Mouse (Mus musculus): ENCODE measurements at regions not wholly inside any gene's neighbourhood (a gene's known extent, or its start where the extent isn't known, plus 50 kb on each side); places are given as distances from the start of the nearest gene placed in this dataset.

GRCm38 (mm10) chr7:139741246-139741903 is 57.8 kb upstream of the Cfap46 start:
- H3K4me1 ChIP-seq (ENCODE audit: control insufficient read depth, insufficient read depth, low read length): peaks cover 4% of the 10 kb centered on the region
- H3K27ac ChIP-seq (ENCODE audit: insufficient read depth, low read length): no peak overlapping the region
- H3K4me3 ChIP-seq (ENCODE audit: insufficient read depth, low read length): no peak overlapping the region
- TF ChIP-seq POLR2A (IDR thresholded peaks at IDR 0.05; ENCODE audit: extremely low read depth, insufficient read depth, low read length) (no peak), CTCF (IDR thresholded peaks at IDR 0.05; ENCODE audit: extremely low read depth, insufficient read depth, low read length) (no peak)

GRCm38 (mm10) chr7:139746803-139747202 is 63.2 kb upstream of the Cfap46 start:
- H3K27ac ChIP-seq (ENCODE audit: insufficient read depth, low read length): no peak overlapping the region

GRCm38 (mm10) chr7:139747290-139748067 is 63.9 kb upstream of the Cfap46 start:
- Histone ChIP-seq H3K27ac (ENCODE audit: insufficient read depth, low read length) (no peak overlapping the region), H3K4me3 (ENCODE audit: insufficient read depth, low read length) (no peak overlapping the region), H3K4me1 (ENCODE audit: control insufficient read depth, insufficient read depth, low read length) (no peaks in the 10 kb centered on the region)
- no peak for TF ChIP-seq CTCF (IDR thresholded peaks at IDR 0.05; ENCODE audit: extremely low read depth, insufficient read depth, low read length)
- no peak for TF ChIP-seq POLR2A (IDR thresholded peaks at IDR 0.05; ENCODE audit: extremely low read depth, insufficient read depth, low read length)

More at GRCm38 (mm10) chr7:139746803-139747202, 63.2 kb upstream of the Cfap46 start:
- 0 out of 2 replicates have a peak, but pooled peaks have one; percentile 19 for TF ChIP-seq CTCF (IDR thresholded peaks at IDR 0.05; ENCODE audit: extremely low read depth, insufficient read depth, low read length)
- no peak for TF ChIP-seq POLR2A (IDR thresholded peaks at IDR 0.05; ENCODE audit: extremely low read depth, insufficient read depth, low read length)
- peaks cover 1% of the 10 kb centered on the region; the same call in 1 of the 2 replicates for H3K4me1 ChIP-seq (ENCODE audit: control insufficient read depth, insufficient read depth, low read length)
- H3K4me3 ChIP-seq (ENCODE audit: insufficient read depth, low read length): no peak overlapping the region

DNA sequence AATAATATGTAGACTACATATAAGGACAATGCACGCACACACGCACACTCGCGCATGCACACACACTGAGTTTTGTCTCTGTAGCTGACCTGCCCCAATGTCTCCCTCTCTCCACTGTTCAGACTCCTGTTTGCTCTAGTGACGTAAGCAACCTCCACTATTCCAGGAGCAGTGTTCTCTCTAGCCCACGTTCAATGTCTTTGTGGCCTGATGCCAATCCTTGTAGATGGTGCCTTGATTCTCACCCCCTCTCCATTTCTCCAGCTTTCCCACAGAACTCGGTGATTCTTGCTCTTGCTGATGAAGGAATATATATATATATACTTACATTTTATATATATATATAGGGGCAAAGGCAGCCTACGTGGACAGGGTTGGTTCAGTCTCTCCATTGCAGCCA is 71.4 kb upstream of the Cfap46 start:
- no peak for TF ChIP-seq CTCF (IDR thresholded peaks at IDR 0.05; ENCODE audit: extremely low read depth, insufficient read depth, low read length)
- no peak for TF ChIP-seq POLR2A (IDR thresholded peaks at IDR 0.05; ENCODE audit: extremely low read depth, insufficient read depth, low read length)
- Histone ChIP-seq H3K4me1 (ENCODE audit: control insufficient read depth, insufficient read depth, low read length) (no peaks in the 10 kb centered on the region), H3K4me3 (ENCODE audit: insufficient read depth, low read length) (no peak overlapping the region), H3K27ac (ENCODE audit: insufficient read depth, low read length) (no peak overlapping the region)

DNA sequence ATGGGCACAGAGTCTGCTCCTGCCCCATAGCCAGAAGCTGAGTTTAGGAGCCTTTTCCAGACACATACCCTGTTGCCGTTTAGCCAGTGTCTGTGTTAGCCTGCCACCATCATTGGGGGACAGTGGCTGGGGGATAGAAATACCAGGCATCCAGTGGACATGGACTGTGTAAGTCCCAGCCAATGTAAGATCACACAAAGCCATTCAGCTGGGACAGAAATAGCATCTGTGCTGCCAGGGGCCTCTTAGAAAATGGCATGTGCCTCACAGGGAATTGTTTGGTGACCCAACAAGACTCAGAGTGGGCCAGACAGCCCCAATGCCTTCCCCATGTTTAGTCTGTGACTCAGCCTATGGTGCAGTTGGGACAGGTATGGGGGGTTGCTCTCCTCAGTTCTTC is 71.5 kb upstream of the Adgra1 start:
- H3K4me3 ChIP-seq (ENCODE audit: insufficient read depth, low read length): no peak overlapping the region
- H3K4me1 ChIP-seq (ENCODE audit: control insufficient read depth, insufficient read depth, low read length): peaks cover 5% of the 10 kb centered on the region
- TF ChIP-seq CTCF (IDR thresholded peaks at IDR 0.05; ENCODE audit: extremely low read depth, insufficient read depth, low read length) (no peak), POLR2A (IDR thresholded peaks at IDR 0.05; ENCODE audit: extremely low read depth, insufficient read depth, low read length) (no peak)
- H3K27ac ChIP-seq (ENCODE audit: insufficient read depth, low read length): no peak overlapping the region

DNA sequence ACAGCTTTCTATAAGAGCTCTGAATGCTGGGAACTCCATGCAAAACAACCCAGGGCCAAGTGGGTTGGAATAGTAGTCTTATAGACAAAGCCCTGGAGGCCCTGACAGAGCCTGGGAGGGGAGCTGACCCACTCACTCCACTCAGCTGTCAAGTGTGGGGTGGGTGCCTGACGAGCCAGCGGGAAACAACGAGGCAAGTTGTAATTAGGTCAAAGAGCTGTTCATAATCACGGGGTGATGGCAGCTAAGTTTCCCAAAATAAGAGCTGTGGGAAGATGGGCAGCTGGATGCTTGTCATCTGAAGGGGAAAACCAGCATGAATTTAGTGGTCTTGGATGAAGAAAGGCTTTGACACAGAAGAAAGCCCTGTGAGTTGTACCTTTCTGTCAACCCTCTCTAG is 70.7 kb upstream of the Adgra1 start:
- H3K27ac ChIP-seq (ENCODE audit: insufficient read depth, low read length): no peak overlapping the region
- H3K4me3 ChIP-seq (ENCODE audit: insufficient read depth, low read length): no peak overlapping the region
- TF ChIP-seq CTCF (IDR thresholded peaks at IDR 0.05; ENCODE audit: extremely low read depth, insufficient read depth, low read length) (no peak), POLR2A (IDR thresholded peaks at IDR 0.05; ENCODE audit: extremely low read depth, insufficient read depth, low read length) (no peak)

GRCm38 (mm10) chr7:139766296-139766695 is 67.7 kb upstream of the Adgra1 start:
- Histone ChIP-seq H3K27ac (ENCODE audit: insufficient read depth, low read length) (no peak overlapping the region), H3K4me3 (ENCODE audit: insufficient read depth, low read length) (no peak overlapping the region), H3K4me1 (ENCODE audit: control insufficient read depth, insufficient read depth, low read length) (peaks cover 5% of the 10 kb centered on the region)
- no peak for TF ChIP-seq POLR2A (IDR thresholded peaks at IDR 0.05; ENCODE audit: extremely low read depth, insufficient read depth, low read length)
- no peak for TF ChIP-seq CTCF (IDR thresholded peaks at IDR 0.05; ENCODE audit: extremely low read depth, insufficient read depth, low read length)

More for the DNA sequence above, 70.7 kb upstream of the Adgra1 start:
- H3K4me1 ChIP-seq (ENCODE audit: control insufficient read depth, insufficient read depth, low read length): peaks cover 5% of the 10 kb centered on the region

DNA sequence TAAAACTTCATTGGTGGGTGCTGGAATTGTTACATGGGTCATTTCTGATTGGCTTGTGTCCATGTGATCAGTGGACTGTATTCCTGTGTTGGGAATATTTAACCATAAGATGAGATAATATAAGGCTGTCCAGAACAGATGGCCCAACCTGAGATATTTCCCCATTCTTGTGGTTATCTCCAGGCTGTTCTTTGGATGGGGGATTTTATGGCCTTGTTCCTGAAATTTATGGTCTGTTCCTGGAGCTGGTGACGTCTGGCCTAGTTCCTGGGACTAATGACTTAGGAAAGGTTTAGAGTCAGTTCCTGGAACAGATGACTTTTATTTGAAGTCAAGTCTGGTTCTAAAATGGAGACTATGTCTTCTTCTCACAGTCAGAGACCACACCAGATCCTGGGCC is 64.8 kb upstream of the Adgra1 start:
- H3K4me1 ChIP-seq (ENCODE audit: control insufficient read depth, insufficient read depth, low read length): no peaks in the 10 kb centered on the region
- TF ChIP-seq POLR2A (IDR thresholded peaks at IDR 0.05; ENCODE audit: extremely low read depth, insufficient read depth, low read length) (no peak), CTCF (IDR thresholded peaks at IDR 0.05; ENCODE audit: extremely low read depth, insufficient read depth, low read length) (no peak)

DNA sequence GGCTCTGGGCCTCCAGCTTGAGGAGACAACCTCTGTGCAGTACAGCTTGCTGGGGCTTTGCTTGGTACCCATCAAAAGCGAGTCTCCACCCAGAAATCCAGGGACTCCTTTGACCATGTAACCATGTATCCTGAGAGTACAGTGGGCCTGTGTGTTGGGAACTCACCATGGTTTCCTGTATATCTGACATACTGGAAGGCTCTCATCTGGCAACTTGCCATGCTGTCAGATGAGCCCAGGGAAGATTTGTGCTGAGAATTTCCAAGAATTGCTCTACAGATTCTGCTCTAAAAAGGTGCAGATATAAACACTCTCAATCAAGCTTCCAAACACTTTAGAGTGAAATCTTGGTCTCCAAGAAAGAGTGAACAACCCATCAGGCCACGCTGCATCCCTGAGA is 56.7 kb upstream of the Adgra1 start:
- TF ChIP-seq CTCF (IDR thresholded peaks at IDR 0.05; ENCODE audit: extremely low read depth, insufficient read depth, low read length) (no peak), POLR2A (IDR thresholded peaks at IDR 0.05; ENCODE audit: extremely low read depth, insufficient read depth, low read length) (no peak)
- Histone ChIP-seq H3K4me3 (ENCODE audit: insufficient read depth, low read length) (no peak overlapping the region), H3K27ac (ENCODE audit: insufficient read depth, low read length) (no peak overlapping the region), H3K4me1 (ENCODE audit: control insufficient read depth, insufficient read depth, low read length) (no peaks in the 10 kb centered on the region)

More for the DNA sequence above, 64.8 kb upstream of the Adgra1 start:
- Histone ChIP-seq H3K27ac (ENCODE audit: insufficient read depth, low read length) (no peak overlapping the region), H3K4me3 (ENCODE audit: insufficient read depth, low read length) (no peak overlapping the region)

GRCm38 (mm10) chr7:139779876-139780275 is 54.1 kb upstream of the Adgra1 start:
- Histone ChIP-seq H3K4me3 (ENCODE audit: insufficient read depth, low read length) (no peak overlapping the region), H3K27ac (ENCODE audit: insufficient read depth, low read length) (no peak overlapping the region), H3K4me1 (ENCODE audit: control insufficient read depth, insufficient read depth, low read length) (no peaks in the 10 kb centered on the region)
- TF ChIP-seq POLR2A (IDR thresholded peaks at IDR 0.05; ENCODE audit: extremely low read depth, insufficient read depth, low read length) (no peak), CTCF (IDR thresholded peaks at IDR 0.05; ENCODE audit: extremely low read depth, insufficient read depth, low read length) (no peak)

Measured in cortical plate, adult 2 months (tissue).